Mouse (Mus musculus) forebrain, postnatal 0 days (tissue): ENCODE data around the gene Rprd1b. TPM values are rescaled to one million over a fixed set of nuclear protein-coding genes. Genes with fewer than 3 reads are reported as not detected.

Experiments used
- ATAC-seq: fragments of 200-750 bp; cut with Nextera tagmentation; 2 replicates; pipeline ENCODE4 v1.8.0; 2017; ENCODE audit warnings: mild to moderate bottlenecking, moderate library complexity
- DNase-seq: peaks from one replicate; pipeline ENCODE4 v3.0.0-alpha.2; 2015
- H3K27ac ChIP-seq: fragments of 300-500 bp; sonication (generic); 2 replicates; pipeline ENCODE4 v1.5.1; 2014; ENCODE audit warnings: low read depth, mild to moderate bottlenecking, antibody characterized with exemption, low read length, moderate library complexity, mixed read lengths
- H3K27me3 ChIP-seq: fragments of 300-500 bp; sonication (generic); 2 replicates; pipeline ENCODE4 v1.6.1; 2014; ENCODE audit warnings: mild to moderate bottlenecking, low read length, mixed read lengths; ENCODE audit not compliant: insufficient read depth
- H3K36me3 ChIP-seq: fragments of 300-500 bp; sonication (generic); 2 replicates; pipeline ENCODE4 v1.6.1; 2014; ENCODE audit warnings: mild to moderate bottlenecking, moderate library complexity; ENCODE audit not compliant: insufficient read depth
- H3K4me1 ChIP-seq: fragments of 300-500 bp; sonication (generic); 2 replicates; pipeline ENCODE4 v1.6.1; 2014; ENCODE audit warnings: antibody characterized with exemption; ENCODE audit not compliant: insufficient read depth
- H3K4me2 ChIP-seq: fragments of 300-500 bp; sonication (generic); 2 replicates; pipeline ENCODE4 v1.6.1; 2014; ENCODE audit warnings: low read depth, mild to moderate bottlenecking, moderate library complexity
- H3K4me3 ChIP-seq: fragments of 300-500 bp; sonication (generic); 2 replicates; pipeline ENCODE4 v1.5.1; 2014; ENCODE audit warnings: low read depth, low read length, mixed read lengths
- H3K9ac ChIP-seq: fragments of 300-500 bp; sonication (generic); 2 replicates; pipeline ENCODE4 v1.6.1; 2014; ENCODE audit warnings: mild to moderate bottlenecking
- H3K9me3 ChIP-seq: fragments of 300-500 bp; sonication (generic); 2 replicates; pipeline ENCODE4 v1.6.1; 2016; ENCODE audit warnings: low read length
- CTCF ChIP-seq: sonication (generic); IDR thresholded peaks from 2 replicates; pipeline ENCODE4 v1.5.1; 2016; ENCODE audit warnings: antibody characterized with exemption, control low read depth, low read depth
- WGBS: fragments of 180-500 bp; shearing (Covaris S2); extraction: QIAGEN DNeasy Blood & Tissue Kit; methylation state at CpG from one replicate; pipeline ENCODE4 v1.1.7; 2014; 5-methylcytosine and 5-hydroxymethylcytosine counted together
- polyA plus RNA-seq: library from polyadenylated mRNA; unstranded; fragments of >200 nt; fragmentation: Nextera tagmentation; extraction: Ambion mirVana; gene quantifications from 2 replicates; pipeline ENCODE4 v1.2.1, GENCODE M21; 2015
- total RNA-seq: library from RNA; depleted of rRNA; stranded (reverse); fragments of >200 nt; gene quantifications from 2 replicates; pipeline ENCODE4 v1.2.3, GENCODE M21; 2014

Rprd1b gene
- total and polyA plus RNA-seq, 2 experiments from 2014 or later = 18.8 to 61.3 TPM

- H3K36me3 ChIP-seq = no peaks in the 10 kb centered on the region
- no peaks in the 10 kb centered on the region for H3K4me1 ChIP-seq
- no peak overlapping the region for H3K4me2 ChIP-seq
- H3K9me3 ChIP-seq = no peaks in the 10 kb centered on the region
- no peaks in the 10 kb centered on the region for H3K27me3 ChIP-seq
- no peak overlapping the region for H3K4me3 ChIP-seq
- TF ChIP-seq CTCF = no peak
- WGBS = 91% methylated on average over 12 of the region's 12 CpGs
- H3K9ac ChIP-seq = no peak overlapping the region
- H3K27ac ChIP-seq = no peak overlapping the region
- no peak for ATAC-seq
- no peak for DNase-seq
Measured at GRCm38 (mm10) chr2:158137771-158138170, 109.5 kb downstream of the Rprd1b start.

DNA sequence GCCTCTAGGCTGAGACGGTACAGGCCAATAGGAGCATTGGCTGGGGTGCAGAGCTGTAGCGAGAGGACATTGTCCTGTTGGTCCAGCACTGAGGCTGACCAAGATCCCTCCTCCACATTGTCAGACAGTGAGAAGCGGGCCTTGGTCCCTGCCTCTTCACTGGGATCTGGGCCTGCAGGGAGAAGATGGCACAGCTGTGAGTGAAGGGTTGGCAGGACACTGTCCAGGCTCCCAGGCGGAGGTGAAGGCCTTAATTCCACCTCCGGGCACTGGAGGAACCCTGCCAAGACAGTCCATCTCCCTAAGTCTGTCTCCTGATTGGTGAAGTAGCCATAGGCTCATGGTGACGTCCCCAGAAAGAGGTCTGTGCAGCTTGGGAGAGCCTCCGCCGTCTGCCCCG is 110.5 kb downstream of the Rprd1b start:
- ATAC-seq (no peak), DNase-seq (no peak)
- Histone ChIP-seq H3K4me3 (no peak overlapping the region), H3K9me3 (no peaks in the 10 kb centered on the region), H3K27ac (no peak overlapping the region), H3K27me3 (no peaks in the 10 kb centered on the region), H3K4me1 (no peaks in the 10 kb centered on the region), H3K36me3 (no peaks in the 10 kb centered on the region), H3K9ac (no peak overlapping the region), H3K4me2 (no peak overlapping the region)
- no peak for TF ChIP-seq CTCF
- WGBS = 88% methylated on average over 9 of the region's 9 CpGs

DNA sequence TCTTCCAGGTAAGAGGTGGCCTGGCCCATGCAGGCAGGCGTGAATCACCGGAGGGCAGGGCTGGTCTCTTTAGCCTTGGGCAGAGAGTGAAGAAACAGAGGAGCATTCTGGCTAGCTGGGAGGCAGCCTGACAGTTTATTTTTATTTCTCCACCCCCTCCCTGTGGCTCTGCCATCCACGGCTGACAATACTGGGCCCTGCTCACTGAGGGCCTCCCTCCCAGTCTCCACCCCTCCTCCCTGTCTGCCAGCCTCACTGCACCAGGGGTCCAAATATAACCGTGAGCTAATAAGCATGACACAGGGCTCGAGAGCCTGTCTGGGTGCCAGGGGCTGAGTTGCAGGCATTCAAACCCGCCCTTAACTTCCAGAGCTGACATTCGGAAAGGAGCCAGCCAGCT is 111.3 kb downstream of the Rprd1b start:
- Histone ChIP-seq H3K9me3 (no peaks in the 10 kb centered on the region), H3K36me3 (no peaks in the 10 kb centered on the region), H3K9ac (no peak overlapping the region), H3K4me1 (no peaks in the 10 kb centered on the region), H3K4me2 (no peak overlapping the region), H3K27me3 (no peaks in the 10 kb centered on the region), H3K27ac (no peak overlapping the region), H3K4me3 (no peak overlapping the region)
- DNase-seq (peak; percentile 65), ATAC-seq (peak; percentile 72)
- TF ChIP-seq CTCF = no peak
- 24% methylated on average over 7 of the region's 7 CpGs for WGBS

DNA sequence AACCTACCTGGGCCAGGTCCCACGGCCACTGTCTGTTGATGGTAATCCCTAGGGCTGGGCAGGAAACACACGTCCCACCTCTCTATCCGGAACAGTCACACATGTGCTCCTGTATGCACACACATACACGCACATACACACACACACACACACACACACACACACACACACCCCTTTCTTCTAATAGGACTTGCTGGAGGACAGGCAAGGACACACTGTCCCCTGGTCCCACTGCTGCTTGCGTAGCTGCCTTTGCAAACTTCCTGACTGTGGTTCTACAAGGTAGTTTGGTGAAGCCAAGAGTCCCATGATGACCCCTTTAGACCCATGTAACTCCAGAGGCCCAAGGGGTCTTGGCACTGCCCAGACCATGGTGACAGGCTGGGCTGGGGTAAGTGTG is 112.4 kb downstream of the Rprd1b start:
- Histone ChIP-seq H3K36me3 (no peaks in the 10 kb centered on the region), H3K4me2 (no peak overlapping the region), H3K9me3 (no peaks in the 10 kb centered on the region), H3K4me3 (no peak overlapping the region), H3K4me1 (no peaks in the 10 kb centered on the region), H3K9ac (no peak overlapping the region), H3K27ac (no peak overlapping the region), H3K27me3 (no peaks in the 10 kb centered on the region)
- ATAC-seq (no peak), DNase-seq (no peak)
- 79% methylated on average over 5 of the region's 5 CpGs for whole genome bisulfite sequencing
- TF ChIP-seq CTCF = no peak

DNA sequence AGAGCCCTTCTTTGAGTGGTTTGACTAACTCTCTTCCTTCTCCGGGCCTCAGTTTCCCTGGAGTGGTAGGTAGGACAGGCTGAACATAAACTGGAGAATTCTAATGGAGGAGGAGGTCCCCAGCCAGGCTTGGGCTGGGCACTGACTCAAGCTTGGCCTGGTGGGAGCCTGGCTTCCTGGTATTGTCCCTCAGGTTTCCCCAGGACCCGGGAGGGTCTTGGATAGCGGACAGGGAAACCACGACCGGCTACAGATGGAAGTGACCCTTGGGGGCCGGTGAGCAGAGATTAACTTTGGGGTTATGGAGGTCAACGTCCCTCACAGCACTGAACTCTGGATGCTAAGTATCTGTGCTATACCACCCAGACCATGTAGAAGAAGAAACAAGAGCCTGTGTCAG is 113.0 kb downstream of the Rprd1b start:
- no peaks in the 10 kb centered on the region for H3K36me3 ChIP-seq
- no peak overlapping the region for H3K9ac ChIP-seq
- no peaks in the 10 kb centered on the region for H3K9me3 ChIP-seq
- no peaks in the 10 kb centered on the region for H3K27me3 ChIP-seq
- ATAC-seq (no peak), DNase-seq (no peak)
- no peak overlapping the region for H3K4me3 ChIP-seq
- no peak overlapping the region for H3K4me2 ChIP-seq
- no peak for TF ChIP-seq CTCF
- 79% methylated on average over 7 of the region's 7 CpGs for WGBS
- H3K27ac ChIP-seq = no peak overlapping the region
- H3K4me1 ChIP-seq = no peaks in the 10 kb centered on the region

DNA sequence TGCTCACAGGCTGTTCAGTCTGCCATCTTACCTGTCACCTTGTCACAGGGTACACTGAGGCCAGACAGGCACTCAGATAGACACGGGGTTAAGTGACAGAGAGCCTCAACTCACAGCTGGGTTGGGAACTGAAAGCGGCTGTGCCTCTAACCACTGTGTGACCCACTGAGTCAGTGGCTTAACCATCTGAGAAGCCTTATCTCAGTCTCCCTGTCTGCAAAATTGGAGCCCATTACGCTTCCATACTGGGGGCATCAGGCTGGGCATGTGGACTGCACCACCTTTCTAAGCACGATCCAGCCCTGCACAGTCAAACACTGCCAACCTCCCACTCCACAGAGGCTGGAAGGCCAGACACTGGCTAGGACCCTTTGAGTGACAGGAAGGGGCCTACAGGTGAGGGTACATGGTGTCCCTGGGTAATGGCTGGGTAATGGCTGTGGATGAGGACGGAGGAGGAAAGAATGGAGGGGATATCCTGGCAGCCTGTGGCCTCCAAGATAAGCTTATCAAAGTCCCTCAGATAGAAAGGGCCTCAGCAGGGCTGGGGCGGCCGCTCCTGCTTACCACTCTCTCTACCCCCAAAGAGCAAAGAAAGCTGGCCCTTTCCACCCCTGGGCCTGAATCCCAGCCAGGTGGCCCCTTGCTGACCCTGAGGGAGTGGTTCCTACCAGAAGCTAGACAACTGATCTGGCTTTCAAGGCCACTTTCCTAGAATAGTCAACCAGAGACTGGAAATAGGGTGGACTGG is 113.6 kb downstream of the Rprd1b start:
- no peak for ATAC-seq
- DNase-seq = no peak
- no peaks in the 10 kb centered on the region for H3K36me3 ChIP-seq
- no peak overlapping the region for H3K27ac ChIP-seq
- 91% methylated on average over 7 of the region's 7 CpGs for WGBS
- peaks cover 1% of the 10 kb centered on the region; the same call in 1 of the 2 replicates for H3K27me3 ChIP-seq
- H3K4me3 ChIP-seq = no peak overlapping the region
- H3K9me3 ChIP-seq = no peaks in the 10 kb centered on the region
- no peak overlapping the region for H3K9ac ChIP-seq
- TF ChIP-seq CTCF = no peak
- no peak overlapping the region for H3K4me2 ChIP-seq
- H3K4me1 ChIP-seq = no peaks in the 10 kb centered on the region

DNA sequence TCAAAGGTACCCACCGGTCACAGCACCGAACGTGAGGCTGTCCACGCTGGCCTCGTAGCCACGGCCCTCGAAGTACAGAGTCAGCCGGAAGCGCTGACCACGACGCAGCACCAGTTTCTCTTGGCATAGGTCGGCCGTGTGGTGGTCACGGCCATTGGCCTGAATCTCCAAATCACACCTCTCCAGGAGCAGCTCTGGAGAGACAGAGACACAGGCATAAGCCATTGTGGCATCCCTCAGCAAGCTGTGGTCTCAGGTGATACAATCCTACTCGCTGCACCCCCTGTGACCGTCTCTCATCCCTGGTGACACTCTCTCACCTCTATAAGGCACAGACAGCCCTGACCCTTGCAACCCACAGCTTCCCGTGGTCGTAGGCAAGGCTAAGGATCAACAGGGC is 114.7 kb downstream of the Rprd1b start:
- Histone ChIP-seq H3K9ac (no peak overlapping the region), H3K9me3 (no peaks in the 10 kb centered on the region), H3K4me3 (no peak overlapping the region), H3K4me2 (no peak overlapping the region), H3K27ac (no peak overlapping the region), H3K4me1 (no peaks in the 10 kb centered on the region), H3K27me3 (peaks cover 5% of the 10 kb centered on the region; the same call in 1 of the 2 replicates), H3K36me3 (no peaks in the 10 kb centered on the region)
- DNase-seq = no peak
- TF ChIP-seq CTCF = no peak
- 88% methylated on average over 18 of the region's 18 CpGs for WGBS
- ATAC-seq = no peak
